9 mouse cellular contexts compared by ENCODE assay signal in genomic region chr7:28983141-28983564, GRCm38 (mm10). TPM values are rescaled to one million over a fixed set of nuclear protein-coding genes. Genes with fewer than 3 reads are reported as not detected.
DNase-seq lines count a peak whose midpoint lies in the region; ATAC-seq lines count a peak whose summit lies in the region.
"Had no signal": no experiment of that assay in that cellular context is flagged by ENCODE, and none has a peak within 500 bp of the region (broad histone marks: within the 10 kb centered on the region; RNA-seq: fewer than 3 reads in every experiment).

No protein-coding gene starts in this region.

- H3K36me3 ChIP-seq in forebrain, embryonic 12.5 days (replicated peaks) = peaks cover 13% of the 10 kb centered on the region
- peaks cover 12% of the 10 kb centered on the region for H3K36me3 ChIP-seq in forebrain, embryonic 15.5 days
- H3K36me3 ChIP-seq in embryonic facial prominence, embryonic 12.5 days = peaks cover 14% of the 10 kb centered on the region
- H3K36me3 ChIP-seq in liver, embryonic 15.5 days (replicated peaks) = peaks cover 22% of the 10 kb centered on the region

- H3K4me2 ChIP-seq in forebrain, embryonic 12.5 days = peak overlapping the region; percentile 90; the same call in 1 of the 2 replicates
- H3K4me2 ChIP-seq in forebrain, embryonic 15.5 days (replicated peaks) = no peak overlapping the region
- H3K4me2 ChIP-seq in embryonic facial prominence, embryonic 12.5 days (replicated peaks) = peak overlapping the region; percentile 72
- peak overlapping the region; percentile 89 for H3K4me2 ChIP-seq in liver, embryonic 15.5 days

- no peak overlapping the region for H3K4me3 ChIP-seq in forebrain, embryonic 12.5 days (replicated peaks)
- no peak overlapping the region for H3K4me3 ChIP-seq in forebrain, embryonic 15.5 days
- H3K4me3 ChIP-seq in embryonic facial prominence, embryonic 12.5 days = no peak overlapping the region
- peak overlapping the region; percentile 78 for H3K4me3 ChIP-seq in liver, embryonic 15.5 days (replicated peaks)

- H3K4me1 ChIP-seq in forebrain, embryonic 12.5 days = peaks cover 21% of the 10 kb centered on the region
- peaks cover 19% of the 10 kb centered on the region for H3K4me1 ChIP-seq in forebrain, embryonic 15.5 days
- H3K4me1 ChIP-seq in embryonic facial prominence, embryonic 12.5 days = peaks cover 17% of the 10 kb centered on the region
- peaks cover 38% of the 10 kb centered on the region for H3K4me1 ChIP-seq in liver, embryonic 15.5 days (replicated peaks)

- H3K9ac ChIP-seq in forebrain, embryonic 12.5 days = peak overlapping the region; percentile 72
- H3K9ac ChIP-seq in forebrain, embryonic 15.5 days (replicated peaks) = no peak overlapping the region
- peak overlapping the region; percentile 63; the same call in 1 of the 2 replicates for H3K9ac ChIP-seq in embryonic facial prominence, embryonic 12.5 days
- peak overlapping the region; percentile 73 for H3K9ac ChIP-seq in liver, embryonic 15.5 days

- H3K9me3 ChIP-seq in forebrain, embryonic 12.5 days = no peaks in the 10 kb centered on the region
- H3K9me3 ChIP-seq in forebrain, embryonic 15.5 days = no peaks in the 10 kb centered on the region
- no peaks in the 10 kb centered on the region for H3K9me3 ChIP-seq in embryonic facial prominence, embryonic 12.5 days
- H3K9me3 ChIP-seq in liver, embryonic 15.5 days (replicated peaks) = no peaks in the 10 kb centered on the region

- DNase-seq in 416B (ENCODE audit: low read depth) = peak; percentile 69
- DNase-seq in layer of hippocampus, adult 8-10 months (ENCODE audit: low spot score in 2 of 2) = no peak
- no peak for DNase-seq in Muller cell, postnatal 12 days (ENCODE audit: inconsistent ontology term)
- DNase-seq in frontal cortex, postnatal 25 days (ENCODE audit: low spot score in 2 of 2) = no peak
- DNase-seq: layer of hippocampus, adult 9-11 months had no signal

- no peaks in the 10 kb centered on the region for H3K27me3 ChIP-seq in forebrain, embryonic 12.5 days
- H3K27me3 ChIP-seq in forebrain, embryonic 15.5 days = no peaks in the 10 kb centered on the region
- H3K27me3 ChIP-seq in embryonic facial prominence, embryonic 12.5 days = no peaks in the 10 kb centered on the region
- no peaks in the 10 kb centered on the region for H3K27me3 ChIP-seq in liver, embryonic 15.5 days

- WGBS in forebrain, embryonic 12.5 days = 66% methylated on average over 10 of the region's 11 CpGs
- 76% methylated on average over 11 of the region's 11 CpGs for WGBS in forebrain, embryonic 15.5 days
- 71% methylated on average over 11 of the region's 11 CpGs for WGBS in embryonic facial prominence, embryonic 12.5 days
- WGBS in liver, embryonic 15.5 days (ENCODE audit: insufficient replicate concordance) = 33% methylated on average over 11 of the region's 11 CpGs

- no peak for ATAC-seq in forebrain, embryonic 12.5 days (ENCODE audit: low FRiP score)
- no peak for ATAC-seq in forebrain, embryonic 15.5 days (replicated peaks)
- no peak for ATAC-seq in embryonic facial prominence, embryonic 12.5 days (ENCODE audit: insufficient number of reproducible peaks, insufficient read depth, low FRiP score, low TSS enrichment)
- ATAC-seq in liver, embryonic 15.5 days (ENCODE audit: insufficient read depth) = no peak

- no peak overlapping the region for H3K27ac ChIP-seq in forebrain, embryonic 12.5 days
- no peak overlapping the region for H3K27ac ChIP-seq in forebrain, embryonic 15.5 days (replicated peaks)
- H3K27ac ChIP-seq in embryonic facial prominence, embryonic 12.5 days = peak overlapping the region; percentile 88; the same call in 1 of the 2 replicates
- peak overlapping the region; percentile 89 for H3K27ac ChIP-seq in liver, embryonic 15.5 days (replicated peaks)

RNA-seq across cellular contexts. Expression of gene Map4k1, which starts 1.3 kb away (rescaled TPM):
- 5.0 and 5.7 TPM in 2 replicates for polyA plus RNA-seq in forebrain, embryonic 12.5 days (2016; fragmentation: Nextera tagmentation; extraction: Ambion mirVana)
- polyA plus RNA-seq in forebrain, embryonic 15.5 days (2015; fragmentation: Nextera tagmentation; extraction: Ambion mirVana) = 5.5 and 7.7 TPM in 2 replicates
- 6.7 and 9.3 TPM in 2 replicates for polyA plus RNA-seq in embryonic facial prominence, embryonic 12.5 days (2016; fragmentation: Nextera tagmentation; extraction: Ambion mirVana)
- polyA plus RNA-seq in liver, embryonic 15.5 days (2015; fragmentation: Nextera tagmentation; extraction: Ambion mirVana) = 21.6 and 26.3 TPM in 2 replicates
- 1 to 10 TPM; 1.3 to 3.5 (median 1.7) TPM for total RNA-seq in layer of hippocampus, adult 8-10 months (2022)

RNA-seq across cellular contexts. Expression of gene Eif3k, which starts 1.5 kb away (rescaled TPM):
- 314 and 342 TPM in 2 replicates for polyA plus RNA-seq in forebrain, embryonic 12.5 days (2016; fragmentation: Nextera tagmentation; extraction: Ambion mirVana)
- polyA plus RNA-seq in forebrain, embryonic 15.5 days (2015; fragmentation: Nextera tagmentation; extraction: Ambion mirVana) = 303 and 307 TPM in 2 replicates
- polyA plus RNA-seq in embryonic facial prominence, embryonic 12.5 days (2016; fragmentation: Nextera tagmentation; extraction: Ambion mirVana) = 392 and 419 TPM in 2 replicates
- 209 and 222 TPM in 2 replicates for polyA plus RNA-seq in liver, embryonic 15.5 days (2015; fragmentation: Nextera tagmentation; extraction: Ambion mirVana)
- 100 to 1,000 TPM; 182 to 214 (median 197) TPM for total RNA-seq in layer of hippocampus, adult 8-10 months (2022)

RNA-seq across cellular contexts. Expression of gene Actn4, which starts 21.0 kb away (rescaled TPM):
- polyA plus RNA-seq in forebrain, embryonic 12.5 days (2016; fragmentation: Nextera tagmentation; extraction: Ambion mirVana) = 159 and 171 TPM in 2 replicates
- polyA plus RNA-seq in forebrain, embryonic 15.5 days (2015; fragmentation: Nextera tagmentation; extraction: Ambion mirVana) = 134 TPM in 2 replicates
- 233 and 253 TPM in 2 replicates for polyA plus RNA-seq in embryonic facial prominence, embryonic 12.5 days (2016; fragmentation: Nextera tagmentation; extraction: Ambion mirVana)
- 126 and 147 TPM in 2 replicates for polyA plus RNA-seq in liver, embryonic 15.5 days (2015; fragmentation: Nextera tagmentation; extraction: Ambion mirVana)
- 100 to 1,000 TPM; 136 to 138 (median 137) TPM for total RNA-seq in layer of hippocampus, adult 8-10 months (2022)

Comparison
In these comparisons a context has a peak if more than half of its experiments do, and no peak if none do; other contexts are left out.
1. H3K27ac ChIP-seq: peak in embryonic facial prominence, embryonic 12.5 days (single experiment) and liver, embryonic 15.5 days (single experiment); none in forebrain, embryonic 12.5 days (single experiment) and forebrain, embryonic 15.5 days (single experiment).